Mouse (Mus musculus): Measurements from ENCODE around the gene Tradd. TPM values are rescaled to one million over a fixed set of nuclear protein-coding genes. Genes with fewer than 3 reads are reported as not detected.

Gene Tradd
- polyA plus RNA-seq, 1 experiment from 2014 or later = 21.1 TPM

- peaks cover 70% of the 10 kb centered on the region for H3K36me3 ChIP-seq (ENCODE audit: control insufficient read depth, insufficient read depth, low read length)
- peak overlapping the region; percentile 41 for H3K4me3 ChIP-seq (ENCODE audit: low read depth, low read length)
- no peaks in the 10 kb centered on the region for H3K9me3 ChIP-seq (ENCODE audit: control insufficient read depth, low read length)
- no peaks in the 10 kb centered on the region for H3K27me3 ChIP-seq (replicated peaks; ENCODE audit: control insufficient read depth, insufficient read depth, low read length)
- peak overlapping the region; percentile 80 for H3K4me2 ChIP-seq (ENCODE audit: low read depth, low read length)
- ATAC-seq (ENCODE audit: low read depth) (peak; percentile 23), DNase-seq (ENCODE audit: low spot score) (no peak)
- peak overlapping the region; percentile 82 for H3K27ac ChIP-seq (replicated peaks; ENCODE audit: low read depth, low read length)
- WGBS = 27% methylated on average over 5 of the region's 5 CpGs
- peaks cover 11% of the 10 kb centered on the region for H3K4me1 ChIP-seq (ENCODE audit: control insufficient read depth, insufficient read depth, low read length)
- H3K9ac ChIP-seq (ENCODE audit: low read depth, low read length) = peak overlapping the region; percentile 61
Measured at GRCm38 (mm10) chr8:105306146-105306691, 41.8 kb upstream of the Tradd start.

- DNase-seq (ENCODE audit: low spot score) = peak; percentile 85
- peaks cover 70% of the 10 kb centered on the region for H3K36me3 ChIP-seq (ENCODE audit: control insufficient read depth, insufficient read depth, low read length)
- ATAC-seq (ENCODE audit: low read depth) = peak; percentile 90
- 4% methylated on average over 25 of the region's 30 CpGs for WGBS
- H3K9ac ChIP-seq (ENCODE audit: low read depth, low read length) = peak within 1 kb of the TSS; percentile 61
- no peaks in the 10 kb centered on the region for H3K27me3 ChIP-seq (replicated peaks; ENCODE audit: control insufficient read depth, insufficient read depth, low read length)
- peak within 1 kb of the TSS; percentile 41 for H3K4me3 ChIP-seq (ENCODE audit: low read depth, low read length)
- H3K9me3 ChIP-seq (ENCODE audit: control insufficient read depth, low read length) = no peaks in the 10 kb centered on the region
- peaks cover 11% of the 10 kb centered on the region for H3K4me1 ChIP-seq (ENCODE audit: control insufficient read depth, insufficient read depth, low read length)
- H3K27ac ChIP-seq (replicated peaks; ENCODE audit: low read depth, low read length) = peak within 1 kb of the TSS; percentile 82
- peak within 1 kb of the TSS; percentile 80 for H3K4me2 ChIP-seq (ENCODE audit: low read depth, low read length)
Measured at GRCm38 (mm10) chr8:105305211-105306145, 41.1 kb upstream of the Tradd start, which contains the start of gene Elmo3. TSS of gene Elmo3 (plus strand) at chr8:105305601.

DNA sequence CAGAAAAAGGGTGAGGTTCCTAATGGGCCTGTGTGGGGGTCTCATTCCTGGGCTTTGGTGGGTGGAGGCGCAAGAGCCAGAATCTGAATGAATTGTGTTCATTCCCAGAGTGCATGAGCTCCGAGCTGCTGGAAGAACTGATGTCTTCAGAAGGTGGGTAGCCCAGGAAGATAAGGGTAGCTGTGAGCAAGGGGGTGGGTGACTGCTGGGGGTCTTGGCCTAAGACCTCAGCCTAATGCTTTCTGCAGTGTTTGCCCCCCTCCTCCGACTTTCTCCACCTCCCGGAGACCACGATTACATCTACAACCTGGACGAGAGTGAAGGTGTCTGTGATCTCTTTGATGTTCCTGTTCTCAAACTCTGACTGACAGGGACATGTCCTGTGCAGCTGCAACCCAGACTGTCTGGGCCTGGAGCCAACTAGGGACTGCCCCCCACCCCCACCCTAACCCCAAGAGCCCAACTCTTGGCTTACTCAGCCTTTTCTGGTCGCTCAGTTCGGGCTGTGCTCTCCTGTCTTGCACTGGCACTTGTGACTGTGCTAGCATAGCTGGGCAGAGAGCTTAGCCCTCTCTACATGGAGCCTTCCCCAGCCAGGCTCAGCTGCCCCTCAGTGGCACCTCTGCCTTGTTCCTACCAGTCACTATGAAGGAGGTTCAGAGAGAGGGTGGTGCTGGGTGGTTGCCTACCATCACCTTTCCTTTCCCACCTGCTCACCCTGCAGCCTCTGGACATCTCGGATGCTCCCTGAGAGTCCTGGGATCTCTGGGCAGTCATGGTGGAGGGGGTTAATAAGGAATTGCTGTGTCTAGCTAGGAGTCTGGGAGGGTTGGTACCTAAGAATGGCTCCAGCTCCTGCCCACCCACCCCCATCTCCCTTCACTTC is 40.2 kb upstream of the Tradd start:
- WGBS = 57% methylated on average over 9 of the region's 9 CpGs
- peaks cover 11% of the 10 kb centered on the region for H3K4me1 ChIP-seq (ENCODE audit: control insufficient read depth, insufficient read depth, low read length)
- no peak overlapping the region for H3K9ac ChIP-seq (ENCODE audit: low read depth, low read length)
- H3K27ac ChIP-seq (replicated peaks; ENCODE audit: low read depth, low read length) = peak overlapping the region; percentile 82
- peaks cover 70% of the 10 kb centered on the region for H3K36me3 ChIP-seq (ENCODE audit: control insufficient read depth, insufficient read depth, low read length)
- H3K4me3 ChIP-seq (ENCODE audit: low read depth, low read length) = no peak overlapping the region
- H3K9me3 ChIP-seq (ENCODE audit: control insufficient read depth, low read length) = no peaks in the 10 kb centered on the region
- peak overlapping the region; percentile 80; the same call in 1 of the 2 replicates for H3K4me2 ChIP-seq (ENCODE audit: low read depth, low read length)
- DNase-seq (ENCODE audit: low spot score) (peak; percentile 56), ATAC-seq (ENCODE audit: low read depth) (peak; percentile 5; the same call in 1 of the 2 replicates)
- H3K27me3 ChIP-seq (replicated peaks; ENCODE audit: control insufficient read depth, insufficient read depth, low read length) = no peaks in the 10 kb centered on the region

GRCm38 (mm10) chr8:105303874-105304273 is 39.5 kb upstream of the Tradd start:
- H3K27me3 ChIP-seq (replicated peaks; ENCODE audit: control insufficient read depth, insufficient read depth, low read length) = no peaks in the 10 kb centered on the region
- no peak overlapping the region for H3K4me2 ChIP-seq (ENCODE audit: low read depth, low read length)
- H3K27ac ChIP-seq (replicated peaks; ENCODE audit: low read depth, low read length) = no peak overlapping the region
- no peak for ATAC-seq (ENCODE audit: low read depth)
- H3K9ac ChIP-seq (ENCODE audit: low read depth, low read length) = no peak overlapping the region
- DNase-seq (ENCODE audit: low spot score) = no peak
- peaks cover 70% of the 10 kb centered on the region for H3K36me3 ChIP-seq (ENCODE audit: control insufficient read depth, insufficient read depth, low read length)
- no peaks in the 10 kb centered on the region for H3K9me3 ChIP-seq (ENCODE audit: control insufficient read depth, low read length)
- 72% methylated on average over 9 of the region's 9 CpGs for WGBS
- no peak overlapping the region for H3K4me3 ChIP-seq (ENCODE audit: low read depth, low read length)
- peaks cover 13% of the 10 kb centered on the region for H3K4me1 ChIP-seq (ENCODE audit: control insufficient read depth, insufficient read depth, low read length)

GRCm38 (mm10) chr8:105303396-105303795 is 39.0 kb upstream of the Tradd start:
- no peak for ATAC-seq (ENCODE audit: low read depth)
- WGBS = 84% methylated on average over 8 of the region's 8 CpGs
- Histone ChIP-seq H3K4me1 (ENCODE audit: control insufficient read depth, insufficient read depth, low read length) (peaks cover 18% of the 10 kb centered on the region), H3K27ac (replicated peaks; ENCODE audit: low read depth, low read length) (no peak overlapping the region), H3K27me3 (replicated peaks; ENCODE audit: control insufficient read depth, insufficient read depth, low read length) (no peaks in the 10 kb centered on the region), H3K9ac (ENCODE audit: low read depth, low read length) (no peak overlapping the region), H3K9me3 (ENCODE audit: control insufficient read depth, low read length) (no peaks in the 10 kb centered on the region), H3K4me2 (ENCODE audit: low read depth, low read length) (no peak overlapping the region), H3K4me3 (ENCODE audit: low read depth, low read length) (no peak overlapping the region), H3K36me3 (ENCODE audit: control insufficient read depth, insufficient read depth, low read length) (peaks cover 69% of the 10 kb centered on the region)
- no peak for DNase-seq (ENCODE audit: low spot score)

- H3K9ac ChIP-seq (ENCODE audit: low read depth, low read length) = no peak overlapping the region
- H3K4me3 ChIP-seq (ENCODE audit: low read depth, low read length) = no peak overlapping the region
- 93% methylated on average over 8 of the region's 8 CpGs for WGBS
- H3K27me3 ChIP-seq (replicated peaks; ENCODE audit: control insufficient read depth, insufficient read depth, low read length) = no peaks in the 10 kb centered on the region
- no peak overlapping the region for H3K4me2 ChIP-seq (ENCODE audit: low read depth, low read length)
- peaks cover 57% of the 10 kb centered on the region for H3K36me3 ChIP-seq (ENCODE audit: control insufficient read depth, insufficient read depth, low read length)
- H3K9me3 ChIP-seq (ENCODE audit: control insufficient read depth, low read length) = no peaks in the 10 kb centered on the region
- ATAC-seq (ENCODE audit: low read depth) (no peak), DNase-seq (ENCODE audit: low spot score) (no peak)
- no peak overlapping the region for H3K27ac ChIP-seq (replicated peaks; ENCODE audit: low read depth, low read length)
- H3K4me1 ChIP-seq (ENCODE audit: control insufficient read depth, insufficient read depth, low read length) = peaks cover 18% of the 10 kb centered on the region
Measured at GRCm38 (mm10) chr8:105299962-105300361, 35.6 kb upstream of the Tradd start.

DNA sequence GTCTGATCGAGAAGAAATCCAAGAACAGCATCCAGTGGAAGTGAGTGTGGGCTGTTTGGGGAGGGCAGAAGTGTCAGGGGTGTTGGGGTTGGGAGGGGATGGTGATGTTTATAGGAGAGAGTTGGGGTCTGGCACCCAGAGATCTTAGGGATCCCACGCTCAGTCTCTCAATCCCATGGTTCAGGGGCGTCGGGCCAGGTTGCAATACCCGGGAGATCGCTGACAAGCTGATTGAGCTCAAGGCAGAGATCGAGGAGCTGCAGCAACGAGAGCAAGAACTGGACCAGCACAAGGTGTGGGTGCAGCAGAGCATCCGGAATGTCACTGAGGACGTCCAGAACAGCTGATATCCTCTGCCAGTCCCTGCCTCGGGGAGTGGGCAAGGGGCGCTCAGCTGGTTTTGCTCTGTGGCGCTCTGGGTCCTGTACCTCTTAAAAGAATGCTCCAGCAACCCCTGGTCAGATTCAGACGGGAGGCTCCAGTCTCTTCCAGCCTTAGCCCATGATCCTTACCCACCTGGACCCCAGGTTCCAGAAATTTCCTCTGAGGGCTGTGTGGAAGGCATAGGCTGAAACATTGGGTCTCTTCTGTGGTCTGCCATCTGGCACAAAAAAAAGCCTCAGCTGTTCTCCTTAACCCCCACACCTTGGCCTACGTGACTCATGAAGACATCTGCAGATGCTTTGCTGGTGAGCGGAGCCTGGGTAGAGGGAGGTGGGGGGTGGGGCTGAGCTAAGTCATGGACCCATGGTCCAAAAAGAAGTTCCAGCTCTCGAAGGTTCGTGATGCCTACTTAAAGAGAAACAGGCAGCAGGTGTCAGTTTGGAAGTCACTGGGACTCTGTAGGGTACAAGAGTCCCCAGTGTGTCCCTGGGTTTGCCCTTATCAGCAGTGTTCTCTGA is 34.2 kb upstream of the Tradd start:
- Histone ChIP-seq H3K9ac (ENCODE audit: low read depth, low read length) (peak overlapping the region; percentile 91), H3K4me2 (ENCODE audit: low read depth, low read length) (peak overlapping the region; percentile 81), H3K9me3 (ENCODE audit: control insufficient read depth, low read length) (no peaks in the 10 kb centered on the region), H3K4me1 (ENCODE audit: control insufficient read depth, insufficient read depth, low read length) (peaks cover 15% of the 10 kb centered on the region), H3K4me3 (ENCODE audit: low read depth, low read length) (peak overlapping the region; percentile 96), H3K36me3 (ENCODE audit: control insufficient read depth, insufficient read depth, low read length) (peaks cover 46% of the 10 kb centered on the region), H3K27ac (replicated peaks; ENCODE audit: low read depth, low read length) (no peak overlapping the region), H3K27me3 (replicated peaks; ENCODE audit: control insufficient read depth, insufficient read depth, low read length) (no peaks in the 10 kb centered on the region)
- 51% methylated on average over 16 of the region's 18 CpGs for WGBS
- DNase-seq (ENCODE audit: low spot score) = no peak
- no peak for ATAC-seq (ENCODE audit: low read depth)

Measured in embryonic facial prominence, embryonic 14.5 days (tissue).